Mouse (Mus musculus) liver, adult 2 months (tissue): ENCODE data around the gene Aifm3. TPM values are rescaled to one million over a fixed set of nuclear protein-coding genes. Genes with fewer than 3 reads are reported as not detected.

Experiments
- DNase-seq: peaks from one replicate; pipeline ENCODE4 v3.0.0-alpha.2; 2011; ENCODE audit warnings: low read depth, low spot score; ENCODE audit errors: extremely low read depth
- H3K27ac ChIP-seq: fragments of 200-500 bp; replicated peaks from 2 replicates; pipeline ENCODE4 v1.5.1; 2012; ENCODE audit warnings: low read depth, mild to moderate bottlenecking, control low read depth, inconsistent platforms, low read length; ENCODE audit not compliant: insufficient read depth
- H3K27me3 ChIP-seq: fragments of 200-500 bp; 2 replicates; pipeline ENCODE4 v1.6.1; 2012; ENCODE audit warnings: mild to moderate bottlenecking, moderate library complexity, low read length, inconsistent platforms; ENCODE audit not compliant: control insufficient read depth, insufficient read depth
- H3K36me3 ChIP-seq: fragments of 200-500 bp; 2 replicates; pipeline ENCODE4 v1.6.1; 2012; ENCODE audit warnings: low read length, inconsistent platforms; ENCODE audit not compliant: control insufficient read depth, insufficient read depth
- H3K4me1 ChIP-seq: fragments of 200-500 bp; 2 replicates; pipeline ENCODE4 v1.6.1; 2011; ENCODE audit warnings: low read length; ENCODE audit not compliant: control insufficient read depth, insufficient read depth
- H3K4me3 ChIP-seq: fragments of 200-500 bp; 2 replicates; pipeline ENCODE4 v1.5.1; 2011; ENCODE audit warnings: low read depth, mild to moderate bottlenecking, control low read depth, low read length, moderate library complexity; ENCODE audit not compliant: insufficient read depth
- H3K79me2 ChIP-seq: fragments of 200-500 bp; 2 replicates; pipeline ENCODE4 v1.6.1; 2012; ENCODE audit warnings: inconsistent platforms, mild to moderate bottlenecking, low read length, moderate library complexity; ENCODE audit not compliant: control insufficient read depth, insufficient read depth
- H3K9ac ChIP-seq: fragments of 200-500 bp; 2 replicates; pipeline ENCODE4 v1.6.1; 2012; ENCODE audit warnings: low read depth, mild to moderate bottlenecking, control low read depth, inconsistent platforms, low read length
- CTCF ChIP-seq: fragments of 200-500 bp; IDR thresholded peaks from 2 replicates; pipeline ENCODE4 v1.5.1; 2011; ENCODE audit warnings: low read depth, low read length, control low read depth
- POLR2A ChIP-seq: fragments of 200-500 bp; IDR thresholded peaks from 2 replicates; pipeline ENCODE4 v1.6.1; 2011; ENCODE audit warnings: low read length, control low read depth; ENCODE audit not compliant: insufficient read depth; ENCODE audit errors: extremely low read depth
- WGBS: fragments of 180-500 bp; shearing (Covaris S2); methylation state at CpG from one replicate; pipeline ENCODE4 v1.1.7; 2018; 5-methylcytosine and 5-hydroxymethylcytosine counted together
- polyA plus RNA-seq: library from polyadenylated mRNA; depleted of rRNA; stranded (reverse); fragments of >200 nt; gene quantifications from 2 replicates; pipeline ENCODE4 v1.2.3, GENCODE M21; 2012
- total RNA-seq: library from RNA; depleted of rRNA; stranded (reverse); fragments of >200 nt; gene quantifications from 2 replicates; pipeline ENCODE4 v1.2.3, GENCODE M21; 2014

Aifm3 gene
- total and polyA plus RNA-seq, 2 experiments, result 1.4 to 3.5 TPM

GRCm38 (mm10) chr16:17475326-17475725 lies 14.1 kb upstream of the Aifm3 start:
- no peak for DNase-seq
- no peak overlapping the region for H3K4me3 ChIP-seq
- peaks cover 35% of the 10 kb centered on the region; the same call in 1 of the 2 replicates for H3K79me2 ChIP-seq
- no peak overlapping the region for H3K27ac ChIP-seq
- H3K27me3 ChIP-seq, result no peaks in the 10 kb centered on the region
- no peaks in the 10 kb centered on the region for H3K4me1 ChIP-seq
- 90% methylated on average over 4 of the region's 4 CpGs for WGBS
- H3K9ac ChIP-seq, result no peak overlapping the region
- H3K36me3 ChIP-seq, result peaks cover 14% of the 10 kb centered on the region
- TF ChIP-seq CTCF (no peak), POLR2A (no peak)

GRCm38 (mm10) chr16:17478331-17478943 lies 11.0 kb upstream of the Aifm3 start:
- Histone ChIP-seq H3K27me3 (no peaks in the 10 kb centered on the region), H3K27ac (no peak overlapping the region), H3K36me3 (peaks cover 14% of the 10 kb centered on the region), H3K9ac (no peak overlapping the region), H3K79me2 (peaks cover 28% of the 10 kb centered on the region; the same call in 1 of the 2 replicates), H3K4me3 (no peak overlapping the region), H3K4me1 (no peaks in the 10 kb centered on the region)
- TF ChIP-seq CTCF, result no peak
- no peak for TF ChIP-seq POLR2A
- no peak for DNase-seq
- 65% methylated on average over 4 of the region's 4 CpGs for WGBS

GRCm38 (mm10) chr16:17481465-17481864 lies 7.9 kb upstream of the Aifm3 start:
- H3K27me3 ChIP-seq, result no peaks in the 10 kb centered on the region
- no peak overlapping the region for H3K9ac ChIP-seq
- no peak for DNase-seq
- peaks cover 24% of the 10 kb centered on the region; the same call in 1 of the 2 replicates for H3K79me2 ChIP-seq
- peaks cover 30% of the 10 kb centered on the region for H3K36me3 ChIP-seq
- TF ChIP-seq POLR2A (no peak), CTCF (no peak)
- no peak overlapping the region for H3K27ac ChIP-seq
- H3K4me3 ChIP-seq, result no peak overlapping the region
- H3K4me1 ChIP-seq, result no peaks in the 10 kb centered on the region
- WGBS, result 78% methylated on average over 2 of the region's 2 CpGs

GRCm38 (mm10) chr16:17486505-17486904 lies 2.9 kb upstream of the Aifm3 start:
- peak; percentile 94 for DNase-seq
- Histone ChIP-seq H3K27ac (no peak overlapping the region), H3K4me1 (peaks cover 1% of the 10 kb centered on the region; the same call in 1 of the 2 replicates), H3K36me3 (peaks cover 23% of the 10 kb centered on the region), H3K9ac (no peak overlapping the region), H3K79me2 (0 out of 2 replicates have a peak, but pooled peaks cover 3% of the 10 kb centered on the region), H3K27me3 (no peaks in the 10 kb centered on the region), H3K4me3 (no peak overlapping the region)
- TF ChIP-seq POLR2A (no peak), CTCF (no peak)
- 8% methylated on average over 3 of the region's 3 CpGs for WGBS

DNA sequence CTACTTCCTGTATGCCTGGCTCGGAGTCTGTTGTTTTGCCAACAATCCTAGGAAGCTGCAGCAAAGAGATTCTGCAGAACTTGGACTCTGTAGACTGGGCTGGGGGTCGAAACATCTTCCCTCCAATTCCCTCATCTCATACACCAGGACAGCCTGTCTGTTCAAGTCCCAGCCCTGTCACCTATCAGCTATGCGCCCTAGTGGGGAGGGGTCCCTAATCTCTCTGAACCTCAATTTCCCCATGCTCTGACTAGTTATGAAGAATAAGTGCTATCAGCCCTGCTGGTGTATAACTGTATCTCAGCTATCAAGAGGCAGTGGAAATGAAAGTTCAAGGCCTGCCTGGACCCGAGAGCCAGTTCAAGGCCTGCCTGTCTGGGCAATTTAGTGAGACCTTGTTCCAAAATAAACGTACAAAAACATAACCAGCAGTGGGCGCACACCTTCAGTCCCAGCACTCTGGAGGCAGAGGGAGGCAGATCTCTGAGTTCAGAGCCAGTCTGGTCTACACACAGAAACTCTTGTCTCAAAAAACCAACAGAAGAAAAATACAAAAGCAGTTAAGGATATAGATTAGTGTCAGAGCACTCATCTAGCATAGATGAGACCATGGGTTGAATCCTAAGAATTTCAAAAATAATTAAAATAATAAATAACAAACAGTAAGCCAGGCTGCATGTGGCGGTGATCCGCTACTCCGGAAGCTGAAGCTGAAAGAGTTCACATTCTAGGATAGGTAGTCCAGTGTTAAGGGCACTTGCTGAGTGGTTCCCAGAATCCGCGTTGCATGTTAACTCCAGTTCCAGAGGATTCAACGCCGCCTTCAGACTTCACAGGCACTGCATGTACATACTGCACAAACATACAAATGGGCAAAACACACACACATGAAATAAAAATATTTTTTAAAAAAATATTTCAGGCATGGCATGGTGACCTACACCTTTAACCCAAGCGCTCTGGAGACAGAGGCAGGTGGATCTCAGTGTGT lies 638 bp upstream of the Aifm3 start:
- H3K9ac ChIP-seq, result no peak overlapping the region
- peak; percentile 55 for TF ChIP-seq CTCF
- no peak for TF ChIP-seq POLR2A
- DNase-seq, result peak; percentile 82

GRCm38 (mm10) chr16:17491154-17491553 lies 1.7 kb downstream of the Aifm3 start:
- Histone ChIP-seq H3K27ac (no peak overlapping the region), H3K36me3 (no peaks in the 10 kb centered on the region), H3K4me3 (no peak overlapping the region), H3K27me3 (no peaks in the 10 kb centered on the region), H3K4me1 (peaks cover 1% of the 10 kb centered on the region; the same call in 1 of the 2 replicates), H3K79me2 (no peaks in the 10 kb centered on the region), H3K9ac (no peak overlapping the region)
- no peak for TF ChIP-seq POLR2A
- TF ChIP-seq CTCF, result no peak
- WGBS, result 96% methylated on average over 5 of the region's 5 CpGs
- no peak for DNase-seq

More for the DNA sequence above, 638 bp upstream of the Aifm3 start:
- WGBS, result 43% methylated on average over 14 of the region's 14 CpGs
- H3K36me3 ChIP-seq, result peaks cover 15% of the 10 kb centered on the region
- no peak overlapping the region for H3K4me3 ChIP-seq
- H3K27me3 ChIP-seq, result no peaks in the 10 kb centered on the region
- no peak overlapping the region for H3K27ac ChIP-seq
- H3K79me2 ChIP-seq, result 0 out of 2 replicates have a peak, but pooled peaks cover 2% of the 10 kb centered on the region
- peaks cover 1% of the 10 kb centered on the region; the same call in 1 of the 2 replicates for H3K4me1 ChIP-seq
